Mouse (Mus musculus) CH12.LX (cell line): ENCODE data around the gene Edem3. TPM values are rescaled to one million over a fixed set of nuclear protein-coding genes. Genes with fewer than 3 reads are reported as not detected.

Experiments
- DNase-seq: peaks from one replicate; pipeline ENCODE4 v3.0.0-alpha.2; 2013; ENCODE audit errors: extremely low read depth
- H3K27ac ChIP-seq: 2 replicates; pipeline ENCODE4 v1.5.1; 2012; ENCODE audit warnings: low read depth, mild to moderate bottlenecking, control low read depth, moderate library complexity; ENCODE audit not compliant: insufficient read depth
- H3K27me3 ChIP-seq: replicated peaks from 2 replicates; pipeline ENCODE3; 2012; ENCODE audit warnings: inconsistent platforms
- H3K36me3 ChIP-seq, 2 experiments: replicated peaks in 1 of 2; 2 replicates each; pipeline versions ENCODE3 to v1.6.1; 2012; ENCODE audit warnings: inconsistent platforms in 1 of 2, low read length in 1 of 2, mild to moderate bottlenecking in 1 of 2, mixed read lengths in 1 of 2, moderate library complexity in 1 of 2; ENCODE audit not compliant: control insufficient read depth in 1 of 2, insufficient read depth in 1 of 2
- H3K4me1 ChIP-seq, 2 experiments: 2 replicates each; pipeline ENCODE4 v1.6.1; 2012; ENCODE audit warnings: inconsistent platforms in 1 of 2, moderate library complexity in 1 of 2; ENCODE audit not compliant: insufficient read depth in 2 of 2, control insufficient read depth in 1 of 2
- H3K4me2 ChIP-seq: 2 replicates; pipeline ENCODE4 v1.6.1; 2012; ENCODE audit warnings: low read depth, mild to moderate bottlenecking, control low read depth; ENCODE audit not compliant: poor library complexity, insufficient read depth, severe bottlenecking
- H3K4me3 ChIP-seq, 3 experiments: fragments of 150-350 bp in 1 of 3; sonication (generic) in 1 of 3; replicated peaks in 1 of 3; 2 replicates each; pipeline versions ENCODE3 to v1.5.1; 2011 to 2012; ENCODE audit warnings: low read depth in 2 of 3, low read length in 2 of 3, mild to moderate bottlenecking in 2 of 3, moderate library complexity in 2 of 3, control low read depth in 1 of 3, improper control_type of control experiment in 1 of 3, inconsistent platforms in 1 of 3, mixed read lengths in 1 of 3; ENCODE audit not compliant: poor library complexity in 1 of 3
- H3K79me2 ChIP-seq: replicated peaks from 2 replicates; pipeline ENCODE4 v1.6.1; 2012; ENCODE audit warnings: mild to moderate bottlenecking, moderate library complexity; ENCODE audit not compliant: control insufficient read depth, poor library complexity, insufficient read depth, severe bottlenecking; ENCODE audit errors: extremely low read depth
- H3K9ac ChIP-seq: 2 replicates; pipeline ENCODE4 v1.6.1; 2012; ENCODE audit warnings: low read depth, mild to moderate bottlenecking, control low read depth, moderate library complexity; ENCODE audit not compliant: insufficient read depth
- H3K9me3 ChIP-seq: replicated peaks from 2 replicates; pipeline ENCODE3; 2012; ENCODE audit warnings: low read length, inconsistent platforms, mixed read lengths
- BHLHE40 ChIP-seq: IDR thresholded peaks from 2 replicates; pipeline ENCODE4 v1.6.1; 2011; ENCODE audit warnings: mild to moderate bottlenecking, low read depth, low read length, improper control_type of control experiment
- CHD1 ChIP-seq: IDR thresholded peaks from 2 replicates; pipeline ENCODE4 v1.6.1; 2012; ENCODE audit warnings: low read depth, low read length, improper control_type of control experiment, inconsistent platforms
- ELF1 ChIP-seq: IDR thresholded peaks from 2 replicates; pipeline ENCODE4 v1.6.1; 2014; ENCODE audit warnings: low read depth, mild to moderate bottlenecking, inconsistent platforms, low read length, improper control_type of control experiment
- EP300 ChIP-seq: IDR thresholded peaks from 2 replicates; pipeline ENCODE4 v1.6.1; 2011; ENCODE audit warnings: low read length, improper control_type of control experiment
- ETS1 ChIP-seq: conservative IDR thresholded peaks from 2 replicates; pipeline ENCODE4 v1.6.1; 2012; ENCODE audit warnings: low read depth, mild to moderate bottlenecking, inconsistent platforms, low read length, improper control_type of control experiment, moderate library complexity
- IRF4 ChIP-seq: IDR thresholded peaks from 2 replicates; pipeline ENCODE4 v1.6.1; 2014; ENCODE audit warnings: low read depth, mild to moderate bottlenecking, inconsistent platforms, low read length, improper control_type of control experiment
- JUN ChIP-seq: IDR thresholded peaks from 2 replicates; pipeline ENCODE4 v1.6.1; 2011; ENCODE audit warnings: low read depth, mild to moderate bottlenecking, low read length, improper control_type of control experiment, moderate library complexity; ENCODE audit not compliant: insufficient read depth
- MAX ChIP-seq: IDR thresholded peaks from 2 replicates; pipeline ENCODE4 v1.6.1; 2011; ENCODE audit warnings: low read length, improper control_type of control experiment
- MEF2A ChIP-seq: IDR thresholded peaks from 2 replicates; pipeline ENCODE4 v1.6.1; 2014; ENCODE audit warnings: low read depth, mild to moderate bottlenecking, inconsistent platforms, low read length, improper control_type of control experiment, borderline replicate concordance
- NELFE ChIP-seq: IDR thresholded peaks from 2 replicates; pipeline ENCODE4 v1.6.1; 2011; ENCODE audit warnings: low read depth, low read length, improper control_type of control experiment
- NRF1 ChIP-seq: IDR thresholded peaks from 2 replicates; pipeline ENCODE4 v1.6.1; 2014; ENCODE audit warnings: low read depth, mild to moderate bottlenecking, inconsistent platforms, low read length, improper control_type of control experiment, moderate library complexity
- POLR2A ChIP-seq: IDR thresholded peaks from 2 replicates; pipeline ENCODE4 v1.6.1; 2011; ENCODE audit warnings: low read depth, mild to moderate bottlenecking, improper control_type of control experiment, low read length
- POLR2AphosphoS2 ChIP-seq: IDR thresholded peaks from 2 replicates; pipeline ENCODE4 v1.6.1; 2011; ENCODE audit warnings: low read depth, low read length, improper control_type of control experiment
- SMC3 ChIP-seq: IDR thresholded peaks from 2 replicates; pipeline ENCODE4 v1.6.1; 2011; ENCODE audit warnings: low read depth, low read length, improper control_type of control experiment
- UBTF ChIP-seq: IDR thresholded peaks from 2 replicates; pipeline ENCODE4 v1.6.1; 2012; ENCODE audit warnings: low read depth, mild to moderate bottlenecking, inconsistent platforms, low read length, improper control_type of control experiment, moderate library complexity
- USF1 ChIP-seq: IDR thresholded peaks from 2 replicates; pipeline ENCODE4 v1.6.1; 2014; ENCODE audit warnings: low read depth, mild to moderate bottlenecking, inconsistent platforms, low read length, improper control_type of control experiment
- ZC3H11A ChIP-seq: IDR thresholded peaks from 2 replicates; pipeline ENCODE4 v1.6.1; 2012; ENCODE audit warnings: low read depth, mild to moderate bottlenecking, inconsistent platforms, low read length, improper control_type of control experiment
- ZKSCAN1 ChIP-seq: IDR thresholded peaks from 2 replicates; pipeline ENCODE4 v1.6.1; 2012; ENCODE audit warnings: low read depth, inconsistent platforms, low read length, improper control_type of control experiment, borderline replicate concordance
- ZMIZ1 ChIP-seq: IDR thresholded peaks from 2 replicates; pipeline ENCODE4 v1.6.1; 2012; ENCODE audit warnings: low read depth, mild to moderate bottlenecking, inconsistent platforms, low read length, improper control_type of control experiment
- ZNF384 ChIP-seq: IDR thresholded peaks from 2 replicates; pipeline ENCODE4 v1.6.1; 2012; ENCODE audit warnings: low read depth, low read length, improper control_type of control experiment, inconsistent platforms
- dilution Hi-C: fragments of 300-500 bp; cut with MboI; formaldehyde crosslinking; loops from 2 replicates; pipeline ENCODE4 v1.14.3; 2020; ENCODE audit warnings: low sequenced_read_pairs; ENCODE audit not compliant: extremely low pct_unique_long_range_greater_than_20kb, extremely low pct_ligation_motif_present
- in situ Hi-C: fragments of 300-500 bp; cut with MboI; formaldehyde crosslinking; loops from 3 replicates; pipeline ENCODE4 v1.14.3; 2019; ENCODE audit warnings: low sequenced_read_pairs, low pct_ligation_motif_present, low pct_unique_long_range_greater_than_20kb, mixed read lengths
- polyA plus RNA-seq: library from polyadenylated mRNA; unstranded; fragments of >175 nt; gene quantifications from 2 replicates; pipeline ENCODE4 v1.2.1, GENCODE M21; 2012; ENCODE audit warnings: low read depth; ENCODE audit not compliant: insufficient read length
- total RNA-seq, 2 experiments: library from RNA; depleted of rRNA; stranded (reverse); fragments of 300-350 nt in 1 of 2; fragments of >200 nt in 1 of 2; gene quantifications; 2 replicates each; pipeline ENCODE4 v1.2.3; 2012 to 2014

Edem3 gene
- total and polyA plus RNA-seq, 3 experiments = 9.8 to 15.8 (median 10.6) TPM

- dilution Hi-C loops = no loop called here
- peak; percentile 78 for TF ChIP-seq BHLHE40
- no peak for TF ChIP-seq MEF2A
- TF ChIP-seq EP300 = 0 out of 2 replicates have a peak, but pooled peaks have one; percentile 17
- TF ChIP-seq ZC3H11A = no peak
- no peak overlapping the region for H3K27ac ChIP-seq
These were observed 36.6 kb upstream of the Edem3 start for GRCm38 (mm10) chr1:151718575-151718974.

GRCm38 (mm10) chr1:151719911-151720310, 35.3 kb upstream of the Edem3 start:
- Histone ChIP-seq H3K27me3 (no peaks in the 10 kb centered on the region), H3K36me3 (peaks cover 35 to 50% of the 10 kb centered on the region in 2 experiments), H3K4me2 (no peak overlapping the region), H3K9me3 (no peaks in the 10 kb centered on the region), H3K4me3 (no peak overlapping the region), H3K79me2 (no peaks in the 10 kb centered on the region), H3K9ac (no peak overlapping the region), H3K27ac (no peak overlapping the region), H3K4me1 (peaks cover 5 to 46% of the 10 kb centered on the region in 2 experiments)
- TF ChIP-seq JUN = no peak
- no peak for TF ChIP-seq ZMIZ1
- no peak for TF ChIP-seq SMC3
- TF ChIP-seq NRF1 = no peak
- TF ChIP-seq UBTF = no peak
- TF ChIP-seq POLR2AphosphoS2 = no peak
- no peak for TF ChIP-seq ELF1
- no peak for TF ChIP-seq POLR2A
- no peak for TF ChIP-seq NELFE
- no peak for TF ChIP-seq CHD1
- TF ChIP-seq EP300 = no peak
- TF ChIP-seq USF1 = no peak
- TF ChIP-seq MAX = no peak
- TF ChIP-seq ZNF384 = no peak
- TF ChIP-seq ZKSCAN1 = no peak
- TF ChIP-seq IRF4 = no peak
- no peak for TF ChIP-seq ETS1
- TF ChIP-seq MEF2A = no peak
- in situ Hi-C loops = loop anchor here (25.0 kb wide), 1 partner anchor 258 kb away; no protein-coding TSS in a partner anchor
- DNase-seq = no peak
- dilution Hi-C loops = no loop called here

More at GRCm38 (mm10) chr1:151718575-151718974, 36.6 kb upstream of the Edem3 start:
- Histone ChIP-seq H3K4me1 (peaks cover 5 to 41% of the 10 kb centered on the region in 2 experiments), H3K79me2 (no peaks in the 10 kb centered on the region), H3K27me3 (no peaks in the 10 kb centered on the region), H3K4me3 (no peak overlapping the region), H3K9ac (no peak overlapping the region), H3K36me3 (peaks cover 38 to 61% of the 10 kb centered on the region in 2 experiments), H3K9me3 (no peaks in the 10 kb centered on the region), H3K4me2 (no peak overlapping the region)
- in situ Hi-C loops = loop anchor here (25.0 kb wide), 1 partner anchor 256 kb away; no protein-coding TSS in a partner anchor
- DNase-seq = peak; percentile 31
